Mouse (Mus musculus): ENCODE results near the gene Hnf4a.

- no peak for TF ChIP-seq CTCF (conservative IDR thresholded peaks at IDR 0.05; ENCODE audit: low read length)
- no peak for TF ChIP-seq NANOG (IDR thresholded peaks at IDR 0.05; ENCODE audit: borderline replicate concordance, low read length)
- TF ChIP-seq POU5F1 (IDR thresholded peaks at IDR 0.05; ENCODE audit: borderline replicate concordance, low read length) = no peak
These were observed 20.9 kb downstream of the Hnf4a start for GRCm38 (mm10) chr2:163527497-163527896.
